Mouse (Mus musculus): ENCODE data around the gene Ttpal. TPM values are rescaled to one million over a fixed set of nuclear protein-coding genes. Genes with fewer than 3 reads are reported as not detected.

Ttpal gene
- 11.0 and 20.0 TPM in 2 replicates for polyA plus RNA-seq (2012; rRNA removed)

DNA sequence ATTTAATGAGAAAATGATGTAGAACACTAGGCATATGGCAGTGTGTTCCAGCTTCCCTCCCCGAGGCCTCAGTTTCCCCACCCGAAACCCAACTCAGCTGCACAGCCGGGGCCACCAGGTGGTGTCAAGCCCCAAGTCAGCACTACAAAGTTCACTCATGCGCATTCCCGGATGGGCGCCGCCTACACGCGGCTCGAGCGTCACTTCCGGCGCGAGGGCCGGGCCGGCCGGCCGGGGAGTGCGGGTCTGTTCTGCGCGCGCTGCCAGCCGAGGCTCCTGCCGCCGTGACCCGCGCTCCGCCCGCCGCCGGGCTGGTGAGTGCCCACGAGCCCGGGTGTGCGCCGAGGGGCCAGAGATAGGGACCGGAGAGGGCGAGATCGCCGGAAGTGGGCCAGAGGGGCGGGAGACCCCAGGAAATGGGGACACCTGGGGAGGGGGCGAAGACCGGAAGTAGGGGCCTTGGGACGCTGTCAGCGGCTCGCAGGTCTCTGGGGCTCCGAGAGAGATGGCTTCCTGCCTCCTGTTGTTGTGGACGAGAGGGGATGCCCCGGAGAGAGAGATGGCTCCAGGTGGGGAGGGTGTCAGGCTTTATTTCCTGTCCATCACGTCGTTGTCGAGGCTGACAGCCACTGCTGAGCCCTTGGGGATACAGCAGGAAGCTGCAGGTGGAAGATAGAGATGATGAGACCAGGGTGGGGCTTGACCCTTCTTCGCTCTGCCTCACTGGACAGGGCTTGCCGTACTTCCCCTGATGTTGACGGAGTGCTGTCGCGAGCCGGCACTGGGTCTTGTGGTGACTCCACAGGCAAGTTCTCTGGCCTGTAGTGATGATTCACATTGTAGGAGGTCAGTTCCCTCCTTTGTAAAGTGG, at the start of gene Ttpal:
Gene Ttpal, plus strand, starts transcription at position 214 of the 871 bp plus-strand sequence.
- WGBS, result under 1% methylated on average over 57 of the region's 57 CpGs

DNA sequence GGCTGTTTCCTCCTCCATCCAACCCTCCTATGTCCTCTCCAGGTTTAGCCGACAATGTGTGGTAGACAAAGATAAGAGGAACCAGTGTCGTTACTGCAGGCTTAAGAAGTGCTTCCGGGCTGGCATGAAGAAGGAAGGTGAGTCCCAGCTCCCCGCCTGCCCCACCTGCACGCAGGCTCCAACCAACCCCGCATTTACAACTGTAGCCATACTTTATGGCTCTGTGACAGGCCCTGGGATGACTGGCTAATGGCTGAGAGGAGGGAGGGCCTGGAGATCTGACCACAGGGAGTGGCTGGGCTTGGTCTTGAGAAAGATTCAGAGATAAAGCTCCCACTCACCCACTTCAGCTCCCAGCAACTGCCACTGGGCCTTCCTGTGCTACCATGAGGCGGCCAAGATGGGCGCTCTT, 49.6 kb upstream of the Ttpal start:
- DNase-seq (ENCODE audit: low read depth, low spot score), result peak; percentile 84
- WGBS, result 11% methylated on average over 8 of the region's 8 CpGs

More for the DNA sequence above, at the start of gene Ttpal:
- no peak for DNase-seq (ENCODE audit: low read depth, low spot score)

DNA sequence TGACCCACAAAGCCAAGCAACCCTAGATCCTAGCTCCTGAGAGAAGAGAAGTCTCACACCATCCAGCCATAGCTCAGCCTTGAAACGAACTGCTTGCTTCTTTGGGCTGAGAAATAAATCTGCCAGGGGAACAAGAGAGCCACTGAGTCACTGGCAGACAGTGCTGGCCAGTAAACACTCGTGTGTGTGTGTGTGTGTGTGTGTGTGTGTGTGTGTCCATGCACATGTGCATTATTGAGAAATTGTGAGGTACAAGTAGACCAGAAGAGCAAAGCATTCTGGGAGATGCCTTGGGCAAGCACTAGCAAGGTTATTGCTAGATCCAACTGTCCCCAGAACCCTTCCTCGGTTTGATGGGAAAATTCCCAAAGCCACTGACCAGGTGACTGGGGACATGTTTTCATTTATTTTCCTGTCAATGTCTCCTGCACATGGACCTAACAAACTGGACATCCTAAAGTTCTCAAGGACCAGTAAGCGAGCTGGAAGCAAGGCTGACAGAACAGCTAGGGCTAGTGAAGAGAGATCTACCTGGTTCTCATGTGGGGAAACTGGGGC, 47.6 kb upstream of the Ttpal start:
- WGBS, result 72% methylated on average over 4 of the region's 4 CpGs
- no peak for DNase-seq (ENCODE audit: low read depth, low spot score)

DNA sequence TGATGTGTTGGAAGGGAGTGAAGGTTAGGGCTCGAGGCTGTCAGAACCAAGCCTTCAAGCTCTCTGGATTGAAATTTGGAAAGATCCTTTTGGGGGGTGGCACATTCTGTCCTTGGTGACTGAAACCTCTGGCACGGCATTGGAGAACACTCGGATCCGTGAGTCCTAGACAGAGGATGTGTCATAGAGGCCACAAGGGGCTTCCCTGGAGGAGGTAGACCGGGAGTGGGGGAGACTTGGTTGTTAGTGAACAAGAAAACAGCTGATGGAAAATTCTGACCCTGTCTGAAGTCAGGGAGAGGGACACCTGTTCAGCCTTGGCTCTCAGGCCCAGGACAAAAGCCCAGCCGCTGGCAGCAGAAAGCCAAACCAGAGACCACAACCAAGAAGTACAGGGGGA, 47.1 kb upstream of the Ttpal start:
- WGBS, result 75% methylated on average over 6 of the region's 6 CpGs
- no peak for DNase-seq (ENCODE audit: low read depth, low spot score)

DNA sequence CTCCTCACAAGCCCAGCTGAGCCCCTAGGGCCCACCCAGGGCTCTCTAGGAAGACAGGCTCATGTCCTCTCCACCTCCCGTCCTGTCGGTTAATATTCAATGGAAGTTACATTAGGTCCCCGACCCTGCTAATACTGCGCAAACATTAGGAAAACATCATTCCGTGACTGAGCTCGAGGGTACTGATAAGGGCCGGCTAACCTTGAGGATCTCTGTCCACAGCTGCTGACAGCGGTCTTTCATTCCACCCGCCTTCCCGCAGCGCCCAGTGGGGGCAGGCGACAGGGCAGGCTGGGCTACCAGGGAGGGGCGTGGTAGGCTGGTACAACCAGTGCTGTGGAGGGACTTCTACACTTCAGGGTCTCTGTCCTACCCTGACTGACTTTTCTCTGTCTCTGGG, 46.7 kb upstream of the Ttpal start:
- 71% methylated on average over 13 of the region's 13 CpGs for WGBS

DNA sequence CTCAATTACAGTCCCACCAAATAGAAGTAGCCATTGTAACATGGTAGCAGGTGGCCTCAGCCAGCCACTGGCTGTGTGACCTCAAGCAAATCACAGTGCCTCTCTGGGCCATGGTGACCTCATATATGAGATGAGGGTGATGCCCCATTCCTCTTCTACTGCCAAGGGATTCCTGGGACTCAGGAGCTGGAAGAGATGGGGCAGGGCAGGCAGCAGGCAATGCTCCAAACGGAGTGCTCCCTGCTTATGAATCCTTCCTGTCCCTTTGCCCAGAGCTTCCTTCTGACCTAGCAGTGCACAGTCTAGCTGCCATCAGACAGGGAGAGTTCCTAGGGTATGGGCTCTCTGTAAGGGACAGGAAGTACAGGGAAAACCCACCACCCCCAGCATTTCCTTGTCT, 43.6 kb upstream of the Ttpal start:
- DNase-seq (ENCODE audit: low read depth, low spot score), result no peak
- 84% methylated on average over 1 of the region's 1 CpGs for WGBS

More for the DNA sequence above, 46.7 kb upstream of the Ttpal start:
- DNase-seq (ENCODE audit: low read depth, low spot score), result no peak

DNA sequence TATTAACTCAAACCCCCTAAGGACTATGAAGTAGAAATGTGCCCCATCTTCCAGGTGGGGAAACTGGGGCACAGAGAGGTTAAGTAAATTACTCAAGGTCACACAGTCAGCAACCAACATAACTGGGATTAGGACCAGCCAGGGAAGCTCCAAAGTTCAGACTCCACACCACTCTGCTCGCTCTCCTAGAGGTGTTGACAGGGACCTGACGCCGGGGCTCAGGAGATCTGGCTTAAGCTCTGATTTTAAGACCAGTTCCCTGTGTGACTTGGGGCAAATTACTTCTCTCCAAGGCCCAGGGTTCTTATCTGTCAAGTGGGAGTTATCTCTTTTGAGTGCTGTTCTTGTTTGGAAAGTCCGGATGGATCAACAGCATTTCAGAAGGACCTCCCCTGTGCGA, 42.9 kb upstream of the Ttpal start:
- DNase-seq (ENCODE audit: low read depth, low spot score), result no peak
- WGBS, result 83% methylated on average over 5 of the region's 5 CpGs

DNA sequence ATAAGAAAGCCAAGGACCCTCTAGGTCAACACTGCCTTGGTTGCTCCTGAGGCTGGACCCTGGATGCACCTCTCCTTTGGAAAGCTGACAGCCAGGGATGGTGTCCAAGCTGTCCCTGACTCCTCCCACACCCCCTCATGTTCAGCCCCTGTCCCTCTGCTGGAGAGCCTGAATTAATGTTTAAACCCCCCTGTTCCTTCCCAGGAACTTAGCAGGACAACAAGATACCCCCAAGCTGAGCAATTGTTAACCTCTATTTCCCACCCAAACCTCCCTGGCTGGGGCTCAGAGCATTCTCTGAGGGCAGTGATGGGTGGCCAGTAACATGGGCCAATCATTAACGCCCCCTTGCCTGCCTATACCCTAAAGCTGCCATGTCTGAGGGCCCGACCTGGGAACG, 41.9 kb upstream of the Ttpal start:
- no peak for DNase-seq (ENCODE audit: low read depth, low spot score)

DNA sequence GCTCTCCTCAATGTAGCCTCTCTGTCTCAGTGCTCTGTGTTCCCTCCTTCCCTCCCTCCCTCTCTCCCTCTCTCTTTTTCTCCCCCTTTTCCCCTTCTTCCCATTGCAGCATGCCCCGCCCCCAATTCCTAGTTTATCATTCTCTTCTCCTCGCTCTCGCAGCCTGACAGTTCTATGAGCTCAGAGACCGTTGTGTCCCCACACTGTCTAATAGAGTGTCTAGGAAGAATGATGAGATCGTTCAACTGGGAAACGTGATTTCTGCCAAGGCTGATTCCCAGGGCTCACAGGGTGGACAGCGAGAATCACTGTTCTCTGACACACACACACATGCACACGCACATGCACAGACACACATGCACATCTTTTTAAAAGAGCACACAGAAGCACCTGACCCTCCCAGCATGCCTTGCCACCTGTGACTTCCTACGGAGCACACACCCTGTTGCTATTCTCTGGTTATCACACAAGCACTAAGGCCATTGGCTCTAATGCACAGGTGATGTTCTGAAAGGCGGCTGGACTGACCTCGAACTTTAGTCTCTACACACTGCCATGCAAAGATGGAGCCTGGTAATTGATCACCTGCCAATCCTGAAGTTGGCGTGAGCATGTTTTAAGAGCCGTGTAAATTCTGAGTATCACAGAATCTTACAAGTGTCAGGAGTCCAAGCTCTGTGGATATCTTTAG, 40.7 kb upstream of the Ttpal start:
- 57% methylated on average over 13 of the region's 13 CpGs for WGBS
- DNase-seq (ENCODE audit: low read depth, low spot score), result no peak

More for the DNA sequence above, 41.9 kb upstream of the Ttpal start:
- WGBS, result 80% methylated on average over 3 of the region's 3 CpGs

DNA sequence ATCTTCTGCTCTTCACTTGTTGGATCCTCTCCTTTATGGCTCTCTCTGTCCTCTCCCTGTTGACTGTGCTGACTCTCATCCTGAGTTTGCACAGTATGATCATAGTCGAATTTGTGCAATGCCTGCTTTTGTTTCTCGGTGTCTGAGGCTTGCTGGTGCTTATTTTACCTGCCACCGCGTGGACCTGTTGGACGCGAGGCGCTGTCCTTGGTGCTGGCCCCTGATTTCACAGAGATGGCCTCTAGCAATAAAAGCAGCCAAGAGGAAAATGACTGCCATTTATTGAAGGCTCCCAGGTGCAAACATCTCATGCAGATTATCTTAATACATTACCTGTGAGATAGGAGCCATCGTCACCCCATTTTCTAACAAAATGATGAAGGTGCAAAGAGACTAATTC, 37.5 kb upstream of the Ttpal start:
- no peak for DNase-seq (ENCODE audit: low read depth, low spot score)
- 35% methylated on average over 8 of the region's 8 CpGs for WGBS

DNA sequence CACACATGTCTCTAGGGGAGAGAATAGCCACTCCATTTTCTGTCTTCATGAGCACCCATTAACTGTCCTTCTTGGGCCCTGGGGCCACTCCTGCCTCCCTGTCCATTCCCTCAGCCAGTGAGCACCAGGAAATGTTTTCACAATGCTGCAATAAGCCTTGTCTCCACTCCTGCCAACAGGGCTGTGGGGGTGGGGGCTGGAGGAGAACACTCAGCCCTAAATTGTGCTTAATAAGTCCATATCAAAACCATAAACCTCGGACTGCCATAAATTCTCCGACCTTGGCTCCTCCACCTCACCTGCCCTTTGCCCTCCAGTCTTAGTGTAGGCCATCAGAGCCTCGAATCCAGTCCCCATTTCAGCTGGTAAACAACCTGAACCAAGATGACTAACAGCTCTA, 27.8 kb upstream of the Ttpal start:
- peak; percentile 83 for DNase-seq (ENCODE audit: low read depth, low spot score)
- WGBS, result 32% methylated on average over 3 of the region's 3 CpGs

DNA sequence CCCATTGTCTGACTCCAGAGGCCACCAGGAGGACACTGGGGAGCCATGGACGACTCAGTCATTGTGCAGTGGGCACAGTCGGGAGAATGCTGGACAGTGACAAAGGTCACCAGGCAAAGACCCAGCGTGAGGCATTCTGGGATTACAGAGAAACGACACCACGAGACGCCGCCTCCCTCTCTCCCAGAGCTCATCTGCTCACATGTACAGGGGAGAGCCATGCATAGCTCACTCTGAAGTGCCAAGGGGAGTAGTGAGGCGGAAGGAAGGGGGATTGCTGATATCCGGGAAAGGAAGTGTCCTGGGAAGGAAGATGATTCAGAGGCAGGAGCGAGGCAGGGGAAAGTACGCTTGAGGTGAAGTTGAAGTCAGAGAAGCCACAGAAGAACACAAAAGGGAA, 26.9 kb upstream of the Ttpal start:
- DNase-seq (ENCODE audit: low read depth, low spot score), result no peak

DNA sequence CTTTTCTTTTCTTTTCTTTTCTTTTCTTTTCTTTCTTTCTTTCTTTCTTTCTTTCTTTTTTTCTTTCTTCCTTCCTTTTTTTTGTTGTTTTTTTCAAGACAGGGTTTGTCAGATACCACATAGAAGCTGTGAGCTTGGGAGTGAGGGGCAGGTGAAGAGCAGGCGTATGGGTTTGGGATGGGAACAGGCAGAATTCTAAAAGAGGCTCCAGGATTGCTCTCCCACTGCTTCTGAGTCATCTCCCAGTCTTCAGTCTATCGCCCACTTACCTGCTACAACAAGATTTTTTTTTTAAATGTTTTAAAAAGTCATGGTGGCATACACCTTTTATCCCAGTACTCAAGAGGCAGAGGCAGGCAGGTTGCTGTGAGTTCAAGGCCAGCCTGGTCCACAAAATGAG, 24.1 kb upstream of the Ttpal start:
- no peak for DNase-seq (ENCODE audit: low read depth, low spot score)
- 84% methylated on average over 2 of the region's 2 CpGs for WGBS

More for the DNA sequence above, 26.9 kb upstream of the Ttpal start:
- 12% methylated on average over 11 of the region's 11 CpGs for WGBS

DNA sequence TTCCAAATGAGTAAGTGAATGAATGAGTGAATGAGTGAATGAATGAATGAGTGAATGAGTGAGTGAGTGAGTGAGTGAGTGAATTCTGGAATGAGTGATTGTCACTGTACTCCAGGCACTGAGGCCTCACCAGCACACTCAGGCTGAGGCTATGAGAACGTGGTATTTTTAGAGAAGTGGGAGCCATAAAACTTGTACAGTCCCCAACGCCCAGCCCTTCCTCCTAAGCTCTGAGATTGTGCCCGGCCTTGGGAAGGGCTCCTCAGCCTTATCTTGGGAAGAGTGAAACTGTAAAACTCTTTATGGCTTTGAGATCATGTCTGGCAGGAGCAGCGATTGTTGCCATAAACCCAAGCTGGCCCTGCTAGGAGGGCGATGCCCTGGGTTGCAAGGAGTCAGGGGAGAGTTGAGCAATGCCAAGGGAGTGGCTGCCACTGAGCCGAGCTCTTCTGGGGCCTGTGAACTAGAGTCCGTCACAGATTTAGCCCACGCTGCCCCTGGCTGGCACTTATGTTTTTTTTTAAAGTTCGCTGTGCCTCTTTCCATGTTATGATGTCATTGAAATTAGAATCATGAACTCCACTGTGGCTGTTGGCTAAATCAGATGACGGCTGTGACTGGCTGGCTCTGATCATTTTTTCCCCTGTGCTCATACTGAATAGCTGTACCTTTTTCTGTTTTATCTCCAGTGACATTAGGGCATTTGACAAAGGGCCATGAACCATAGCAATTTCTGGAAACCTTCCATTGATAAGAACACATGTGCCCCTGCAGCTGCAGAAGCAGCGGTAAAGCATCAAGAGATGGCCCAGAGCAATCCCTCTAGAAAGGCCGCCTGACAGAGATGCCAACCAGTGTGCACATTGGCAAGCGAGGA, 21.8 kb upstream of the Ttpal start:
- DNase-seq (ENCODE audit: low read depth, low spot score), result peak; percentile 93
- 24% methylated on average over 13 of the region's 13 CpGs for WGBS

DNA sequence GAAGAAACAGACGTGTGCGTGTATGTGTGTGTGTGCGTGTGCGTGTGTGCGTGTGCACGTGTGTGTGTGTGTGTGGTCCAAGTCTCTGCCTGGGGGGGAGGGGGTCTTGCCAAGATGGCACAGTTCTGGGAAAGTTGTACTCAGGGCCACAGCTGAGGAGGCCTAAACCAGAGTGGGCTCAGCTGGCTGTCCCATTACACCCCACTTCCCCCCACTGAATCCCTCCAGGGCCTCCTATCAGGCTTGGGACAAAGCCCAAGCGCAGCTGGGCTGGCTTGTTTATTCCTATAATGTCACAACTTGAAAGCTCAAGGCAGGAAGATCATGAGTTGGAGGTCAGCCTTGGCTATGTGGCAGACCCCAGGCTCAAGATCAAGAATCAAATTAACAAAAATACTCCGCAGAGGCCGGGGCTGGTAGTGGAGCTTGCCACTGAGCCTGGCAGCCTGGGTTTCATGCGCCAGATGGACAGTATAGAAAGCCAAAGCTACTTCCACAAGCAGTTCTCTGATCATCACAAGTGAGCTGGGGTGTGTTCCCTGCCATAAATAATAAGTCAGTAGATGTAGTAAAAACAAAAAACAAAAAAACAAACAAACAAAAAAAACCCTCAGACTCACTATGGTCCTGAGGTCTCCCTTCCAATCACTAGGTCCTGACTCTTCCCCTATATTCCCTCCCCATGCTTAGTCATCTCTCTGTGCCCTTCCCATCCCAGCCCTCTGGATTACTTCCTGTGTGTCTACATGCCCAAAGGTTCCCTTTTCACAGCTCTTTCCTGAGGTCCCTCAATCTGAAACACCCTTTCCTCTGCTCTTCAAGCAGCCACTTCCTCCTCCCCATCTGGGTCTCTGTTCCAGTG, 18.7 kb upstream of the Ttpal start:
- 79% methylated on average over 10 of the region's 10 CpGs for WGBS
- no peak for DNase-seq (ENCODE audit: low read depth, low spot score)

DNA sequence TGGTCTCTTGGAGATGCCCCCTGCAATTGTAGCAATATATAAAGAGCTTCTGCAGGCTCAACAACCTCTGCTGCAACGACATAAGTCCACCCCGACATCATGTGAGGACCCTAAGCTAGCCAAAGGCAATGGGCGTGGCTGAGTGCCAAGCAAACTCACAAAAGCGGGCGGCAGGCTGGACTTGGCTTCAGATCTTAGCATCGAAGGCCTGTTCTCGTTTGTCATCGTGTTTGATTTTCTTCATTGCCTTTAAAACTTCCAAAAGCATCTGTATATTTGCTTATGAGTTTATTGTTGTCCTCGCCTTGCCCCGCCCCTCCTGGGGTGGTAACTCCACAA, 18.1 kb upstream of the Ttpal start:
- WGBS, result 38% methylated on average over 10 of the region's 10 CpGs
- DNase-seq (ENCODE audit: low read depth, low spot score), result no peak

DNA sequence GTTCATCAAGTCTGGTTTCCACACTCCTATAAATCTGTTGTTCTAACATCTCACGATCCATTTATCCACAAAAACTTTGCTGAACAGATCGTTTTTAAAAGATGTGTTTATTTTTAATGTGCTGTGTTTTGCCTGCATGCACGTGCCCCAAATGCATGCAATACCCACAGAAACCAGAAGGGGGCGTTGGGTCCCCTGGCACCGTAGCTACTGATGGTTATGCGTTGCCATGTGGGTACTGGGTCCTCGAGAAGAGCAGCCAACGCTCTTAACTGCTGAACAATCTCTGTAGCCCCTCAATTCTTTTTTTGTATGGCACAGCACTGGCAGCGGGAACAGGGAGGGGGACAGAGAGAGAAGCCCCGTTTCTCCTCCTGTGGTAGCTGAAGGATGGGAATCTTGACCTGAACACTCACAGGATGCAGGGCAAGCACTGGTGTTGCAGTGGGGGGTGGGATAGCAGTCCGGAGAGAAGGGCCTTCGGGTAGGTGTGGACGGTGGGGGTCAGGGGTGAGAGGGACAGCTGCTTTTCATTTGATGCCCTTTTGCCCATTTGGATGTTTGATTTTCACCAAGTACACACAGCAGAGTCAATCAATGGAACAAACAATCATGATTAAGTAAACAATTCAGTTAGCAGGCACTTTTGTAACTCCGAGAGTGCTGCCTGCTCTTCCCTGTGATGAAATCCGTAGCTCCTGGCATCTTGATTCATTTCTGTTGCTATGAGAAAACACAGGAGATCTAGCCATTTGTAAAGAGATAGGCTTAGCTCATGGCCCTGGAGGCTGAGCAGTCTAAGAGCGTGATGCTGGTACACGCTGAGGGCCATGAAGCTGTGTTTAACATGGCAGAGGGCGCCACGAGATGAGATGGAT, 15.5 kb upstream of the Ttpal start:
- WGBS, result 49% methylated on average over 19 of the region's 19 CpGs
- no peak for DNase-seq (ENCODE audit: low read depth, low spot score)

DNA sequence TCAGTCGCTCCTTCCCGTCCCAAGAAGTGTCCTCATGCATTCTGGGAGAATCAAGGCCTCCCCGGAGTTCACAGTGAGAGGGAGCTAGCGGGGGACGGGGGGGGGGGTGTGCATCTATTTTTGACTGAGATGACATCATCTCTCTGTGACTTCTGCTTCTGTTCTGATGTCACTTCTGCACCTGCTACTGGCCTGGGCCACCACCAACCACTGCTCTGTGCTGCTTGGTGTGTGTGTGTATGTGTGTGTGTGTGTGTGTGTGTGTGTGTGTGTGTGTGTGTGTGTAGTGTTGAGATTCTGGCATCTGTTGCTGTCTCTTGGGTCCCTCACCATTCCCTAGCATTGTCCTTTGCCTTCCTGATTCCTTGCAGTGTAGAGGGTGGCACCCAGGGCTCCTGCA, 14.6 kb upstream of the Ttpal start:
- no peak for DNase-seq (ENCODE audit: low read depth, low spot score)

More for the DNA sequence above, 14.6 kb upstream of the Ttpal start:
- WGBS, result 69% methylated on average over 5 of the region's 5 CpGs

Measured in large intestine, adult 2 months (tissue).